Mouse (Mus musculus) WW6 (cell line): ENCODE data around the gene Actn1.

Experiments
- DNase-seq: peaks from one replicate; pipeline ENCODE4 v3.0.0-alpha.2; 2013; ENCODE audit warnings: low read depth, low spot score

The Actn1 gene

GRCm38 (mm10) chr12:80226101-80226500 is 34.1 kb downstream of the Actn1 start:
- no peak for DNase-seq

DNA sequence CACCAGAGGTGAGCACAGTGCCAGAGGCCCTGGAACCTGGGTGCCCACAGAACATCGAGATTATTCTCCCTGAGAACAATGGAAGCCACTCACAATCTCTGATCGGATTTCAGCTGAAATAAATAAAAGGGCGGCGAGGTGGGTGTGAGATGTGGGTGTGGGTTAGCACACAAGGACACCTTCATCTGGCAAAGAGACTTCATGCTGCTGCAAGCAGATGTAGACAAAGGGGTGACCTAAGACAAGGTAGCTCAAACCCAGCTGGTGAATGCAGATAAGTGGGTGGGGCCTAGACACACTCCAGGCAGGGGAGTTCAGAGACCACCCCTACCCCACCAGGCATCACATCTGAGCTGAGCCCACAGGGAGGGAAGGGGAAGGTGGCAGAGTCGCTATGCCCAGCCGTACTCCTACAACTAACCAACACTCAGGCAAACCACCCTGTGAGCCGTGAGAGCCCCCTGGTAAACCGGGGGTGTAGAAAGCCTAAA is 35.9 kb downstream of the Actn1 start:
- no peak for DNase-seq

DNA sequence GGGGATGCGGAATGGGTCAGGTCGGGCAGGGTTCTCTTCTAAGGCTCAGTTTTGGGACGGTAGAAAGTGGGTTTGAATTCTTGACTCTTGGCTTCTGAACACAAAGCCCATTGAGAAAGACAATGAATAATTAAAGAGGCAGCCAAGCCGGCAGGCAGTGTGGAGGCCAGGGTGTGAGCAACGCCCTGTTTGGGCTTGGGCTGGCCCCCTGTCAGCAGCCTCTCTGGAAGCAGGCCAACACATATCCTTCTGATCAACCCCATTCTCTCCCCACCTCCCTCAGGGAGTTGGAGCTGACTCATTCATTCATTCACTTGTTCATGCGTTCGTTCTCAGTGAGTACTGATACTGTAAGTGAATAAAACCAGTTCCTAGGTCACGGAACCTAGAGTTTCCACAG is 36.7 kb downstream of the Actn1 start:
- DNase-seq: no peak

- DNase-seq: no peak
Measured at GRCm38 (mm10) chr12:80222473-80222872, 37.7 kb downstream of the Actn1 start.

DNA sequence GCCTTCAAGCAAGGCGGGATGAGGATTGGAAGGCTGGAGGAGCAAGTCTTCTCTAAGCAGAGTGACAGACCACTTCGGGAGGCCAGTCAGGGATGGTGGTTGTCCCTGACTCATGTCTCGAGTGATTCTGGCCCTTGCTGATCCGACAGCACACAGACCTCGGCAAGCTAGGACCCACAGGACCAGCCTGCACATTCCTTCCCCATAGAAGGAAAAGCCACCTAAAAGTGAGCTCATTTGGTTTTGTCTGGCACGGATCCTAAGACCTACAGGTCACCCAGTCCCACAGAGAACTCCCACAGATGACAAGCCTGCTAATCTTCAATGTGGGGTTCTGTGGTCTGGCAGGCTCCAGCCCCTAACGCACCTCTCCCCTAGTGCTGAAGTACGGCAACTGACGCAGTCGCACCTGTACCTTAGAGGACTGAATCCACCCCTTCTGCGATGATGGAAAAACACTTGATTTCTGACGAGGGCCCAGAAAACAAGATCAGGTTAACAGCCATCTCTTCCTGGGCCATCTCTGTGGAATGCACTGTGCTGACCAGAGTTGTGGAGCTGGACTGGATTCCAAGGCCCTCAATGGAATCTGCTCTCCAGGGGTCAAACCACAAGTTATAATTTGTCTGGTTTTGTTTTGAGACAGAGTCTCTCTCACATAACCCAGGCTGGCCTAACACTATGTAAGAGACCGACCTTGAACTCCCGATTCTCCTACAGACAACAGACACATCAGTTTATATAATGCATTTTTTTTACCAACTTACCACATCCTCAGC is 39.7 kb downstream of the Actn1 start:
- DNase-seq: no peak

DNA sequence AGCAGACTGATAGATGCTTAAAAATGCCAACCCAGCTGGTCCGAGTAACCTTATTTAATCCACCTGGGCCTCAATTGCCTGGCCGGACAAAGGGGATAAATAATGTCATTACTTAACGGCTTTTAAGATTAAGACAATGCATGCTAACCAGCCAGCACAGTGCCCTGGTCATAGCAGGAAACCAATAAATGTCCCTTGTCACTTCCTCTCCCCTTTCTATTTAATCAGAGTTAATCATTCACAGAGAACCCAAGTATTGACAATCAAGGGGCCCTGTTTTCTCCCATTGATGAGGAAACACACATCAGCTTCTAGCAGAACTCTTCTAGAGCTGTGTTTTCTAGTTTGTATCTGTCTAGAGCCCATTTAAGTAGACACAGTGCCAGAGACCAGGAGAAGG is 41.4 kb downstream of the Actn1 start:
- no peak for DNase-seq

- DNase-seq: no peak
Measured at GRCm38 (mm10) chr12:80218045-80218611, 42.0 kb downstream of the Actn1 start.

- no peak for DNase-seq
Measured at GRCm38 (mm10) chr12:80217049-80217448, 43.1 kb downstream of the Actn1 start.

- no peak for DNase-seq
Measured at GRCm38 (mm10) chr12:80216258-80216881, 43.8 kb downstream of the Actn1 start.

- no peak for DNase-seq
Measured at GRCm38 (mm10) chr12:80213810-80214209, 46.4 kb downstream of the Actn1 start.

DNA sequence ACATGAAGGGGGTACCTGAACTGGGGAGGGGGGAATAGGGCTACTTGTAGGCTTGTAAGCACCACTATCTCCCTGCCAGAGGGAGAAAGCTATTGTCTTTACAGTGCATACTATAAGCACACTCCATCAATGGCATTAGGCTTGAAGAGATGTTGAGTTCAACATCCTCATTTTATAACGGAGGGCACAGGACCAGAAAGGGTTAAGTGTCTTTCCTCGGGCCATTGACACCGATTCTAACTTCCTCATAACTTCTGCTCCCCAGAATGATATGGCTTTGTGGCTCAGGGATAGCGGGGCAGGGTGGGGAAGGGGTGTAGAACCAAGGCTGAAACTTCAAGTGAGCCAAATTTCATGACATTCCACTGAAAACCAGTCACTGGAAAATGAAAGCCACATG is 46.9 kb downstream of the Actn1 start:
- DNase-seq: no peak

DNA sequence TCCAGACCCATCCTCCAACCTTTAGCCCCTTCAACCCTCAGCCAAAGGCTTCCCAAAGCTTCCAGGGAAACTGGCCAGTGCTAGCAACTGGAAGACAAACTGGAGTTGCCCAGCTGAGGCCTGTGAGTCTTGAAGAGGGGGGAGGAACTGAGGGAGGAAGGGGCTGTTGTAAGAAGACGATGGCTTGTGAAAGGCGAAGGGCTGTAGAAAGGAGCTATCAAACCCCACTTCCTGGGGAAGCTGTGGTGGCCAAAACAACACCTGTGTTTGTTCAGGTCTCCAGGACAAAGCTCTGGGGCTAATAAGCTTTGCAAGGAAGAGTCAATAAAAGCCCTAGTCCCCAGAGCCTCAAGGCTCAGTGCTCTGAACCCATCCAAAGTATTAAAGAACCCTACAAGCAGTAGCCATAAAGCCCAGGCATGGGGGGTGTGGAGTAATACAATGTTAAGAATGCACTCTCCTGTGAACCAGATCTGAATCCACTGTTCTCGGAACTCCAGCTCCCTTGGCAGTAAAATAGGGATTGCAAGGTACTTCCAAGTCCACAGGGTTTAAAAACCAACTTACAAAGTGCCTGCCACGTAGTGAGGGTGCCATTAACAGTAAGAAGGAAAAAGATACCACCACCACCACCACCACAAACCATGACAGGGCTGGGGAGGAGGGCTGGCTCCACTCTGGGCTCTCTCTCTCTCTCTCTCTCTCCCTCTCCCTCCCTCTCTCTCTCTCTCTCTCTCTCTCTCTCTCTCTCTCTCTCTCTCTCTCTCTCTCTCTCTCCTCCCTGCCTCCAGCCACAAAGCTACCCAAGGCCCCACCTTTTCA is 49.2 kb downstream of the Actn1 start:
- DNase-seq: no peak

- no peak for DNase-seq
Measured at GRCm38 (mm10) chr12:80209914-80210313, 50.3 kb downstream of the Actn1 start.

DNA sequence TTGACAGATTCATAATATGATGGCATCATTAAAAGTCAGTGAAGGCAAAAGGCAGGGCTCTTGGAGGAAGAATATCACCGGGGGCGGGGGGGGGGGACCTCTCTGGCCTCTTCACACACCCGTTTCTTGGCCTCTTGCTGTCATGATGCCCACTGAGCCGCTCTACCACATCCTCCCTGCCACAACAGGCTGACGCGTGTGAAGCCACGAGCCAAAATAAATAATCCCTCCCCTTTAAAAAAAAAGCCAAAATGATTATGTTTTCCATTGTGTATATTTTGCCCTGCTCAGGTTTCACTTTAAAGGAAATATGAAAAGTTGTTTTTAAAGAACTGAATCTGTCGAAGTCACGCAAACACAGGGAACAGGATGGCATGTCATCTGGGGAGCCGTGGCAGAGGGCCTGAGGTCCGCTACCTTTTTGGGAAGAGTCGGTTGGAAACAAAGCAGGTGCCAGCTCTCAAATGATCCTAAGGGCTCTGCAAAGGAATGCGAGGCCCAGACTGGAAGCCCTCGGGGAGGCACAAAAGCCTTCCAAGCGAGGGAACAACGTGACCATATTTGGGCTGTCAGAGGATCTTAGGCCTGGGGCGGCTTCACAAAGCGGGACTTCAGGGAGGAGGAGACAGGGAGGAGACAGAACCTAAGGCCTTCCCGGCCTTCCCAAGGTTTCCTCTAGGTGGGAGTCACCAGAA is 51.9 kb downstream of the Actn1 start:
- no peak for DNase-seq

GRCm38 (mm10) chr12:80203284-80203683 is 56.9 kb downstream of the Actn1 start:
- DNase-seq: no peak

GRCm38 (mm10) chr12:80199738-80200137 is 60.4 kb downstream of the Actn1 start:
- no peak for DNase-seq

GRCm38 (mm10) chr12:80198487-80198886 is 61.7 kb downstream of the Actn1 start:
- DNase-seq: no peak

DNA sequence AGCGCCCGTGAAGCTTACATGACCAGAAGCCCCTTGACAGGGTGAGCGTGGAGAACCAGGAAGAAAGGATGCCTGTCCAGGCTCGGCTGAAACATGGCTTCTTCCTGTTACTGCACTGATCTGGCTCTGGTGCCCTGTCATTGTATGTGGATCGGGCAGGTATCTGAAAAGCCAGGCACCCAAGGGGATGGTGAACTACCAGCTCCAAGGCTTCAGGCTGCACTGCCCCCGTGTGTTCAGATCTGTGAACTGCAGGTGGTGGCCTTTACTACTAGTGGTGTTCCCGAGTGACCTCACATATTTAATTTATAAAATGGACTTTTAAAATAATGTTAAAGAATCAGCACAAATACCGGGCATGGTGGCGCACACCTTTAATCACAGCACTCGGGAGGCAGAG is 62.8 kb downstream of the Actn1 start:
- peak; percentile 38 for DNase-seq

DNA sequence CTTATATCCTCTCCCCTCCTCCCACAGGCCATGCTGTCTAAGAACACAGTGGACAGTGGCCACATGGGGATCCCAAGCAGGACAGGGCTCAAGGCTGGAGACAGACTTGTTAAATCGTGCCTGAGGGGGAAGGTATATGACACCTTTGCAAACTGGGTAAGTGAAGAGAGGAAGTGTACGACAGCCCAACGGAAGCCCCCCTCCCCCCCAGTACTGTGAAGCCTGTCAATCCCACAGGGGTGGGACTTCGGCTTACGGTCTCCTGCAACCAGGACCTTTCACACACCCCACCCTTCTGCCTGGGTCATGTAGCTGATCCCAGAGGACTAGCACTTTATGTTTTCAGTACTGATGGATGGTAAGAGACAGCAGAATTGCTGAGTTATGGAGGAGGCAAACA is 68.4 kb downstream of the Actn1 start:
- DNase-seq: no peak

DNA sequence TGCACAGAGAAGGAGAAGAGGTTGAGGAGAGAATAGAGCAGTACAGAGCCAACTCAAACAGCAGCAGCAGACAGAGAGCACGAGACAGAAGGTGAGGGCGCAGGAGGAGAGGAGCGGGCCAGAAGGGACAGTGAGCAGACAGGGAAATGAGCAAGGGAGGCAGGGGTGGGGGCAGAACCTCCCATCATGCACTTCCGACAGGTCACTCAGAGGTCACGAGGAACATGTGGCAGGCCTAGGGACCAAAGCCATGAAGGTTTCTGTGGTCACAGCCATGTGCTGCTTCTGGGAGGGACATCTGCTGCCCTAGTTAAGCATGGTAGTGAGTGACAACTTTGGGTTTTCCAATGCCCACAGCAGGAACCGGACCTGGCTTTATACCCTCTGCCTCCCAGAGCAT is 68.8 kb downstream of the Actn1 start:
- DNase-seq: no peak

- no peak for DNase-seq
Measured at GRCm38 (mm10) chr12:80190915-80191314, 69.3 kb downstream of the Actn1 start.
